Mouse (Mus musculus) midbrain, embryonic 14.5 days (tissue): ENCODE measurements around the gene C9orf72. TPM values are rescaled to one million over a fixed set of nuclear protein-coding genes. Genes with fewer than 3 reads are reported as not detected.

Experiments used
- ATAC-seq: fragments of 200-750 bp; cut with Nextera tagmentation; 2 replicates; pipeline ENCODE4 v1.8.0; 2017; ENCODE audit warnings: moderate number of reproducible peaks, moderate library complexity; ENCODE audit not compliant: low FRiP score, low TSS enrichment
- DNase-seq: peaks from one replicate; pipeline ENCODE4 v3.0.0-alpha.2; 2015
- H3K27ac ChIP-seq: fragments of 300-500 bp; sonication (generic); replicated peaks from 2 replicates; pipeline ENCODE4 v1.5.1; 2014; ENCODE audit warnings: mild to moderate bottlenecking, low read depth, low read length, moderate library complexity
- H3K27me3 ChIP-seq: fragments of 300-500 bp; sonication (generic); 2 replicates; pipeline ENCODE4 v1.6.1; 2014; ENCODE audit warnings: low read length, control low read depth, mixed read lengths; ENCODE audit not compliant: control insufficient read depth, insufficient read depth
- H3K36me3 ChIP-seq: fragments of 300-500 bp; sonication (generic); 2 replicates; pipeline ENCODE4 v1.6.1; 2014; ENCODE audit warnings: low read length, control low read depth; ENCODE audit not compliant: control insufficient read depth, insufficient read depth
- H3K4me1 ChIP-seq: fragments of 300-500 bp; sonication (generic); 2 replicates; pipeline ENCODE4 v1.6.1; 2014; ENCODE audit warnings: mild to moderate bottlenecking, antibody characterized with exemption, low read length, control low read depth; ENCODE audit not compliant: control insufficient read depth, insufficient read depth
- H3K4me2 ChIP-seq: fragments of 300-500 bp; sonication (generic); 2 replicates; pipeline ENCODE4 v1.6.1; 2014; ENCODE audit warnings: mild to moderate bottlenecking, low read length, moderate library complexity
- H3K4me3 ChIP-seq: fragments of 300-500 bp; sonication (generic); replicated peaks from 2 replicates; pipeline ENCODE4 v1.5.1; 2014; ENCODE audit warnings: low read depth, low read length
- H3K9ac ChIP-seq: fragments of 300-500 bp; sonication (generic); replicated peaks from 2 replicates; pipeline ENCODE4 v1.6.1; 2014; ENCODE audit warnings: mild to moderate bottlenecking, low read length, moderate library complexity
- H3K9me3 ChIP-seq: fragments of 300-500 bp; sonication (generic); 2 replicates; pipeline ENCODE4 v1.6.1; 2016; ENCODE audit warnings: low read length, control low read depth, mixed read lengths; ENCODE audit not compliant: control insufficient read depth
- WGBS: fragments of 180-500 bp; shearing (Covaris S2); extraction: QIAGEN DNeasy Blood & Tissue Kit; methylation state at CpG from one replicate; pipeline ENCODE4 v1.1.7; 2014; 5-methylcytosine and 5-hydroxymethylcytosine counted together
- polyA plus RNA-seq: library from polyadenylated mRNA; unstranded; fragments of >200 nt; fragmentation: Nextera tagmentation; extraction: Ambion mirVana; gene quantifications from 2 replicates; pipeline ENCODE4 v1.2.1, GENCODE M21; 2014

Gene C9orf72
- polyA plus RNA-seq, 1 experiment from 2014 or later: 52.8 TPM

DNA sequence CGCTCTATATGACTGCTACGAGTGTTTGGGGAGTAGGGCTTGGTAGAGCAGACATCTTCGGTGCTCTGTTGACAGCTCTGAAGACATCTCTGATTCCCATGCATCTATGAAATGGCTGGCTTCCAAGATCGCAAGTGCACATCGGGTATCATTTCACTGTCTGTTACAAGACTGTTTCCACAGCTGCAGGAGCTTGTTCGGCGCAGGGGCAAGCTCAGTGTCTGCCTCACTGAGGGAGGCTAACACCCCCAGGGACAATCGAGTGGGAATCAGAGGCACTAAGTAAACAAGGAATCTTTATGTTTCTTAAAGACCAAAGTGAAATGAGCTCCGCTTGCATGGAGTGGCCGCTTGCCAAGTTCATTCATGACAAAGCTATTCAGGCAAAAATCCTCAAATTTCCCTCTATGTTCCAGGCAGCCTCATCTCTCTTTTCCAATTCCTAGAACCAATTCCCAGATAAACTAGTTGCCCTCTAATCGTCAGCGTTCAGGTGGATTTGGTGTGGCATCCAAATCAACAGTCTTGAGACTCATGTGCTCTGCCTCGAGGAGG is 56.3 kb downstream of the C9orf72 start:
- no peaks in the 10 kb centered on the region for H3K27me3 ChIP-seq
- WGBS: 75% methylated on average over 13 of the region's 13 CpGs
- peak; percentile 37 for DNase-seq

DNA sequence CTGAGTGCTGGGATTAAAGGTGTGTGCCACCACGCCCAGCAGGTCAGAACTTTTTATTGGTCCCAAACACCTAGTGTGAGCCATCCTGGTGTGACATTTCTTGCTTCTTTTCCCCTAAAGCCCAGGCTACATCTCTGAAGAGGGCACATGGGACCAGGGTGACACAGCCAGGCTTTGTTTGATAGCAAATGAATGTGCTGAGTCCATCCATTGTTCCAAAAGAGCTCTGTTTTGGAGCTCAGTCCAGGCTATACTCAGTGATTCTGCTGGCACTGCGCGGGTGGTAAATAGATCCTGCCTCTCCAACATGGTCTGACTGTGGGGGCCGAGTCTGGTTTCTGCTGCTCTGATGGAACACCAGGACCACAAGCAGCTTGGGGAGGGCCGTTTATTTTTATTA is 58.1 kb downstream of the C9orf72 start:
- DNase-seq: no peak
- no peak overlapping the region for H3K4me2 ChIP-seq
- H3K4me3 ChIP-seq: no peak overlapping the region
- H3K36me3 ChIP-seq: no peaks in the 10 kb centered on the region
- no peak overlapping the region for H3K27ac ChIP-seq
- H3K9ac ChIP-seq: no peak overlapping the region
- 0 out of 2 replicates have a peak, but pooled peaks cover 3% of the 10 kb centered on the region for H3K4me1 ChIP-seq
- WGBS: 89% methylated on average over 5 of the region's 5 CpGs
- no peaks in the 10 kb centered on the region for H3K9me3 ChIP-seq
- no peaks in the 10 kb centered on the region for H3K27me3 ChIP-seq
- ATAC-seq: no peak

More for the DNA sequence above, 56.3 kb downstream of the C9orf72 start:
- ATAC-seq: no peak
- H3K9me3 ChIP-seq: no peaks in the 10 kb centered on the region
- 0 out of 2 replicates have a peak, but pooled peaks cover 3% of the 10 kb centered on the region for H3K4me1 ChIP-seq
- H3K36me3 ChIP-seq: no peaks in the 10 kb centered on the region
- H3K4me2 ChIP-seq: no peak overlapping the region
- H3K9ac ChIP-seq: no peak overlapping the region
- no peak overlapping the region for H3K4me3 ChIP-seq
- no peak overlapping the region for H3K27ac ChIP-seq

DNA sequence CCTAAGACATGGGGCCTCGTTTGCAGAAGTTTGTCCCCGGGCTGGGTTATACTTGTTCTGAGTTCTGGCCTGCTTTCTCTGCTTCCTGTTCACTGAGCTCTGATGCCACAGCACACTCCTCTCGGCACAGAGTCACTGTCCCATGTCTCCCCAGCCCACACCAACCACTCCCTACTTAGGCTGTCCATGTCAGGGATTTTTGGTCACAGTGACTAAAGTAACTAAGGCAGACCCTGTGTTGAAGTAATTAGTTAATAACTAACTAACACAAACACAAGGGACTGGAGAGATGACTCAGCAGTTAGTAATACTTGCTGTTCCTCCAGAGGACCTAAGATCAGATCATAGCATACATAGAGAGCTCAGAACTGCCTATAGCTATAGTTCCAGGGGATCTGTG is 60.0 kb downstream of the C9orf72 start:
- Histone ChIP-seq H3K4me3 (no peak overlapping the region), H3K27ac (no peak overlapping the region), H3K9me3 (no peaks in the 10 kb centered on the region), H3K27me3 (no peaks in the 10 kb centered on the region), H3K36me3 (no peaks in the 10 kb centered on the region), H3K4me2 (no peak overlapping the region), H3K9ac (no peak overlapping the region), H3K4me1 (0 out of 2 replicates have a peak, but pooled peaks cover 3% of the 10 kb centered on the region)
- DNase-seq: no peak
- 86% methylated on average over 3 of the region's 3 CpGs for WGBS
- no peak for ATAC-seq

DNA sequence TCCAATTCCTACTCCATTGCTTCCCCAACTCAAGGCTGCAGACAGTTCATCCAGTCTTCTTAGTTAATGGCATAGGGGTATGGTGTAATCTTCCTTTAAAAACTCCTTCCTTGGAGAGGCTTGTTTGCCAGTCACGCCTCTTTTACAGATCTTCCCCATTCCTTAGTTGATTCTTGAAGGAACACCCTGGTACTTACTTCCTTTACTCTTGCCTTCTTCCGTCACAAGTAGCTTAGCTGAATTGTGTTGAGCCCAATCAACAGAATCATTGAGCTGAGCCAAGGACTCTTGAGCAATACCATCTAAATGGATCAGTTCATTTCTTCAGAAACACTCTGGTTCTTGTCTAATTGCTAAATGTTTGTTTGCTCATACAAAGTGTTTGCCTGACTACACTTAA is 60.7 kb downstream of the C9orf72 start:
- DNase-seq (no peak), ATAC-seq (no peak)
- no peaks in the 10 kb centered on the region for H3K36me3 ChIP-seq
- H3K9me3 ChIP-seq: no peaks in the 10 kb centered on the region
- WGBS: 85% methylated on average over 2 of the region's 2 CpGs
- H3K4me3 ChIP-seq: no peak overlapping the region
- no peak overlapping the region for H3K27ac ChIP-seq
- no peak overlapping the region for H3K4me2 ChIP-seq
- H3K9ac ChIP-seq: no peak overlapping the region
- H3K4me1 ChIP-seq: 0 out of 2 replicates have a peak, but pooled peaks cover 3% of the 10 kb centered on the region
- H3K27me3 ChIP-seq: no peaks in the 10 kb centered on the region

DNA sequence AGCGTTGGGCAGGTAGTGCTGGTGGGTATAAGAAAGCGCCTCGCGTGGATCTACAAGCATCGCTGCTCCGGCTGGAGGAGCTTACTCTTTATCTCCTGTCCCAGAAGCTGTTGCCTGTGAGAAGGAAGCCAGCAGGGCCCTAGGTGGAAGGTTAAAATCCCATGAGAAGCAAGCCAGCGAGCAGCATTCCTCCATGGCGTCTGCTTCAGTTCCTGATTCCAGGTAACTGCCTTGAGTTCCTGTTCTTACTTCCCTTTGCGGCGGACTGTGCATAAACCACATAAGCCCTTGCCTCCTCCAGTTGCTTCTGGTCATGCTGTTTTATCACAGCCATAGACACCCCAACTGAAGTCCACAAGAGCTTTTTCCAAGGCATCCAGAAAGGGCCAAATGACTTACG is 68.2 kb downstream of the C9orf72 start:
- Histone ChIP-seq H3K27ac (no peak overlapping the region), H3K4me3 (no peak overlapping the region), H3K4me1 (peaks cover 10% of the 10 kb centered on the region; the same call in 1 of the 2 replicates), H3K36me3 (no peaks in the 10 kb centered on the region), H3K9ac (no peak overlapping the region), H3K4me2 (no peak overlapping the region), H3K9me3 (no peaks in the 10 kb centered on the region), H3K27me3 (0 out of 2 replicates have a peak, but pooled peaks cover 3% of the 10 kb centered on the region)
- ATAC-seq: no peak
- no peak for DNase-seq
- WGBS: 64% methylated on average over 11 of the region's 11 CpGs

DNA sequence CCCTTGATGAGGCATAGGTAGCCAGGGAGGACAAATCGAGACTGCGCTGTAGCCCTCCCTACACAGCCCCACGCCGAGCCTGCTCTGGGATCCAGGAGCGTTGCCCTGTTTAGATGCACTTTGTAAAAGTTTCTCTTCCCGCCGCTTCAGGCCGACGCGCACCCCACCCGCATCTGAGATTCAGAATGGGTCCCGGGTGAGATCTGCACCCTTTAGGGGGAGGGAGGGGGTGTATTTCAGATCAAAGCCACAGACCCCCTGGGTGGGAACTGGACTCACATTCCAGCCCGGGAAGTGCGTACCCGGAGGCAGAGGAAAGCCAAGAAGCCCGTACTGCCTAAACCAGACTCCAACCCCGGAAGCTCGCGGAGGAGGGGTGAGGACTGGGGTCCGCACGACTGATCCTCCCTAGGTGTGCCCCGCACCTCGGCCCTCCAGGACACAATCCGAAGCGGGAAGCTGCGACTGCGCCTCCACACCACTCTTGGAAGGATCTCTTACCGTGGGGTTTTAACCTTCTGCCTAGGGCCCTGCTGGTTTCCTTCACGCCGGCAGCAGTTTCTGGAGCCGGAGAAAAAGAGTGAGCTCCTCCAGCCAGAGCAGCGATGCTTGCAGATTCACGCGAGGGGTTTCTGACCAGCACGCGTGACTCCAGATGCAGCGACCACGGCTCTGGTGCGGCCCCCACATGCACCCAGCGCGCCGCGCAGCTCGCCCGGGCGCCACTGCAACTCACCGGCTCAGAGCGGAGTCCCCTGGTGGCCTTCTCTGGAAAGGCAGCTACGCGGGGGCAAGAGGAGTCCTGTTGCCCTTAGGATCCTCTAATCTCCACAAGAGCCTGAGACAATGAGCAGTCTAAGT is 69.0 kb downstream of the C9orf72 start, which contains the start of gene Mob3b:
Gene Mob3b, minus strand, starts transcription at position 734 of the 861 bp plus-strand sequence.
- Histone ChIP-seq H3K27me3 (0 out of 2 replicates have a peak, but pooled peaks cover 3% of the 10 kb centered on the region), H3K36me3 (no peaks in the 10 kb centered on the region), H3K9ac (peak within 1 kb of the TSS; percentile 52), H3K4me2 (peak within 1 kb of the TSS; percentile 93), H3K4me3 (peak within 1 kb of the TSS; percentile 54), H3K9me3 (no peaks in the 10 kb centered on the region), H3K4me1 (peaks cover 10% of the 10 kb centered on the region; the same call in 1 of the 2 replicates), H3K27ac (no peak within 1 kb of the TSS; the same call in 1 of the 2 replicates)
- DNase-seq (peak; percentile 89), ATAC-seq (peak; percentile 81)
- under 1% methylated on average over 50 of the region's 50 CpGs for WGBS

DNA sequence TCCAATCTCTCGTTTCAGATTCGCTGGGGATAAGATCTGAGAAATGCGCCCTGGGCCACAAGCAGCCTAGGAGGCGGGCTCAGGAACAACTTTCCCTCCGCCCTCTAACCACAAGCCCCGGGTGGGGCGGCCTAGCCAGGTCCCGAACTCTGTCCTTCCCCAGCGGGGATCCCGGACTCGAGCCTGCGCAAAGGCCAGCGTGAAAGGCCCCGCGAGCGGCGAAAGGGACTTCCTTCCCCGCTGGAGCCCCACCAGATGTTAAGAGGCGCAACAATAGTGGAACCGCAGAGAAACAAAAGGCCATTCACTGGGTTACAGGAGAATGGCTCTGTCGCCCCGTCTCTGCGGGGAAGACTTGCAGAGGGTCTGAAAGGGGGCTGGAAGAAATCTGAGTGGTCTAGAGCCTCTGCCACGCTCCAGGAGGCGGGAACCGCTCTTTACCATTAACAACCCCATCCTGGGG is 69.8 kb downstream of the C9orf72 start:
- H3K27ac ChIP-seq: no peak overlapping the region; the same call in 1 of the 2 replicates
- ATAC-seq (peak; percentile 77), DNase-seq (peak; percentile 67)
- no peaks in the 10 kb centered on the region for H3K9me3 ChIP-seq
- peak overlapping the region; percentile 93 for H3K4me2 ChIP-seq
- WGBS: 1% methylated on average over 26 of the region's 26 CpGs
- peak overlapping the region; percentile 54 for H3K4me3 ChIP-seq
- peak overlapping the region; percentile 52; the same call in 1 of the 2 replicates for H3K9ac ChIP-seq
- H3K36me3 ChIP-seq: no peaks in the 10 kb centered on the region
- 0 out of 2 replicates have a peak, but pooled peaks cover 3% of the 10 kb centered on the region for H3K27me3 ChIP-seq
- H3K4me1 ChIP-seq: peaks cover 10% of the 10 kb centered on the region; the same call in 1 of the 2 replicates

DNA sequence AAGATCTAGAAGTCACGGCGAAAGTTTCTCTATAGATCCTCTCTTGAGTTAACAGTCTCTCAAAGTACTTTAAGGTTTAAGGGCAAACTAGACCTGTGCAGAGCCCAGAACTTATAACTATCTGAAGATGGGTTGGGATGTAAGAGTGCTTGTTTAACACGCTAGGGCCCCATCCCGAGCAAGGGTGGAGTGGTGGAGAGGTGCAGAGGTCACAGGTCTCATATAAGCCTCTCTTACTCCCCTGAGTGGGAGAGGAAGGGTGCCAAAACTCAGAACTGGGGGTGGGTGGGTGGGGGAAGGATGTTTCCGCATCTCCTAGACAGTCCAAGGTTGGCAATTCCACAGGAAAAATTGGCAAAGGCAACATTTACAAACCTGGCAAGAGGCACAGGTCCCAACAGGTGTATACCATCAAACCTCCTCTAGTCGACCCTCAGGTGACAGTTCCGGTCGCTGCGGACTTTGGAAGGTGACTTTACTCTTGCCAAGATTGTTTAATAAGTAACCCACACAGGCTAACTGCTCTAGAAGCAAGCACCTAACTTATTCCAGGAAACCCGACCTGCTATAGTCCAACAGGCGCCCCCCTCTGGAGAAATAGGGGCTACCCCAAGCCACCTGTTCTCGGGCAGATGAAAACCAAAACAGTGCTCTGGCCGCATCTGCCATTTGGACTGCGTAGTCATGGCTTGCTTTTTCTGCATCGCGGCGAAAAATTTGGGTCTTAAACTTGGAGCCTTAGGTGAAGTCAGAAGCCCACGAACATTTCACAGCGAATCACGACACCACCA is 70.6 kb downstream of the C9orf72 start:
- H3K4me1 ChIP-seq: peaks cover 10% of the 10 kb centered on the region; the same call in 1 of the 2 replicates
- H3K4me3 ChIP-seq: peak overlapping the region; percentile 54
- H3K9ac ChIP-seq: peak overlapping the region; percentile 52; the same call in 1 of the 2 replicates
- H3K4me2 ChIP-seq: peak overlapping the region; percentile 93
- H3K27me3 ChIP-seq: 0 out of 2 replicates have a peak, but pooled peaks cover 3% of the 10 kb centered on the region
- ATAC-seq: no peak
- H3K36me3 ChIP-seq: no peaks in the 10 kb centered on the region
- no peaks in the 10 kb centered on the region for H3K9me3 ChIP-seq
- peak; percentile 62 for DNase-seq
- H3K27ac ChIP-seq: no peak overlapping the region
- 27% methylated on average over 20 of the region's 20 CpGs for WGBS
